Mouse (Mus musculus) kidney, embryonic 16.5 days (tissue): ENCODE results near the gene Gtf3c4. TPM values are rescaled to one million over a fixed set of nuclear protein-coding genes. Genes with fewer than 3 reads are reported as not detected.

Experiments used
- ATAC-seq: fragments of 200-750 bp; cut with Nextera tagmentation; 2 replicates; pipeline ENCODE4 v1.8.0; 2017; ENCODE audit warnings: moderate TSS enrichment; ENCODE audit not compliant: low FRiP score, low TSS enrichment
- H3K27ac ChIP-seq: fragments of 300-500 bp; sonication (generic); 2 replicates; pipeline ENCODE4 v1.5.1; 2014; ENCODE audit warnings: low read length
- H3K27me3 ChIP-seq: fragments of 300-500 bp; sonication (generic); 2 replicates; pipeline ENCODE4 v1.6.1; 2014; ENCODE audit warnings: low read length, control low read depth, mixed read lengths; ENCODE audit not compliant: insufficient read depth
- H3K36me3 ChIP-seq: fragments of 300-500 bp; sonication (generic); 2 replicates; pipeline ENCODE4 v1.6.1; 2014; ENCODE audit warnings: low read length, control low read depth, mixed read lengths; ENCODE audit not compliant: insufficient read depth
- H3K4me1 ChIP-seq: fragments of 300-500 bp; sonication (generic); 2 replicates; pipeline ENCODE4 v1.6.1; 2014; ENCODE audit warnings: low read length, control low read depth, mixed read lengths; ENCODE audit not compliant: insufficient read depth
- H3K4me2 ChIP-seq: fragments of 300-500 bp; sonication (generic); replicated peaks from 2 replicates; pipeline ENCODE4 v1.6.1; 2014; ENCODE audit warnings: low read depth, low read length
- H3K4me3 ChIP-seq: fragments of 300-500 bp; sonication (generic); 2 replicates; pipeline ENCODE4 v1.5.1; 2014; ENCODE audit warnings: mild to moderate bottlenecking, low read length
- H3K9ac ChIP-seq: fragments of 300-500 bp; sonication (generic); replicated peaks from 2 replicates; pipeline ENCODE4 v1.6.1; 2014; ENCODE audit warnings: low read length
- H3K9me3 ChIP-seq: fragments of 300-500 bp; sonication (generic); 2 replicates; pipeline ENCODE4 v1.6.1; 2016; ENCODE audit warnings: low read length, control low read depth
- WGBS: fragments of 180-500 bp; shearing (Covaris S2); extraction: QIAGEN DNeasy Blood & Tissue Kit; methylation state at CpG from one replicate; pipeline ENCODE4 v1.1.7; 2014; 5-methylcytosine and 5-hydroxymethylcytosine counted together
- polyA plus RNA-seq: library from polyadenylated mRNA; unstranded; fragments of >200 nt; fragmentation: Nextera tagmentation; extraction: Ambion mirVana; gene quantifications from 2 replicates; pipeline ENCODE4 v1.2.1, GENCODE M21; 2015

Gene Gtf3c4
- polyA plus RNA-seq, 1 experiment from 2014 or later: 16.0 TPM

DNA sequence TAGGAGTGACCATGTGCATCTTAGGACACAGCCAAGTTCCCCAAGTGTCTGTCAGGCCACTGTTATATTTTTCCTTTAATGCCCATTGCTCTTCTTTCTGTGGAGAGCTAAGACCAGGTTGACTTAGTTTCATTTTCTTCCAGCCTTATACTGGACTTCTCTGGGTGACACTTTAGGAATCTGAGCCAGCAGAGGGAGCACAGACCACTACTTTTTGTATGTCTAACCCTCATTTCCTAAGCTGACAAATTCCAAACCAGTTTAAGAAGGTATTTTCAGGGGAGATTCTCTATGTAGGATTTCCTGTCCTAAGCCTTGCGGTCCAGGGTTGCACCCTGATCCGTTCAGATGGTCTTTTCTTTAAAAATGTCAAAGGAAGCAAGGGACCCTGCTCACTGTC lies 15.6 kb upstream of the Gtf3c4 start:
- no peak overlapping the region for H3K4me2 ChIP-seq
- 97% methylated on average over 2 of the region's 2 CpGs for WGBS
- H3K4me1 ChIP-seq: no peaks in the 10 kb centered on the region
- H3K9me3 ChIP-seq: no peaks in the 10 kb centered on the region
- no peak overlapping the region for H3K27ac ChIP-seq
- H3K27me3 ChIP-seq: no peaks in the 10 kb centered on the region
- H3K36me3 ChIP-seq: peaks cover 32% of the 10 kb centered on the region
- no peak overlapping the region for H3K4me3 ChIP-seq
- no peak for ATAC-seq
- H3K9ac ChIP-seq: no peak overlapping the region

DNA sequence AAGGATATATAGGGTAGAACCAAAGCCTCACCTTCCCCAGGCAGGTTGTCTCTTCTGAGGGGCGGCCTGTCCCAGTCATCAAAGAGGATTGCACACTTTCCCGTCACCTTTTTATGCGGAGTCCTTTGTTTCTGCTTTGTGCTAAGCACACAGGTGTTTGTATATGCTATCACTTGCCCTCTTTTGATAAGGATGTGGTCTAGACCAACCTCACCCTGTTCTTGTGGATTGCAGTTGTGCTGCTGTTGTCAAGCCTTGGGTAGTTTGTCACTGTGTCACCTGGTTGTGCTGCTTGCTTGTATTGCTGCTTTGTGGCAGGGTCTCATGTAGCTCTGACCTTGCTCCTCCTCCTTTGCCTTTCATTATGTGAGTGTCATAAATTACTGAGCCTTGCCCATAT lies 12.4 kb upstream of the Gtf3c4 start:
- Histone ChIP-seq H3K4me1 (no peaks in the 10 kb centered on the region), H3K27me3 (no peaks in the 10 kb centered on the region), H3K27ac (no peak overlapping the region), H3K4me2 (no peak overlapping the region), H3K9me3 (no peaks in the 10 kb centered on the region), H3K36me3 (peaks cover 25% of the 10 kb centered on the region), H3K4me3 (no peak overlapping the region), H3K9ac (no peak overlapping the region)
- 92% methylated on average over 3 of the region's 3 CpGs for WGBS
- ATAC-seq: no peak

DNA sequence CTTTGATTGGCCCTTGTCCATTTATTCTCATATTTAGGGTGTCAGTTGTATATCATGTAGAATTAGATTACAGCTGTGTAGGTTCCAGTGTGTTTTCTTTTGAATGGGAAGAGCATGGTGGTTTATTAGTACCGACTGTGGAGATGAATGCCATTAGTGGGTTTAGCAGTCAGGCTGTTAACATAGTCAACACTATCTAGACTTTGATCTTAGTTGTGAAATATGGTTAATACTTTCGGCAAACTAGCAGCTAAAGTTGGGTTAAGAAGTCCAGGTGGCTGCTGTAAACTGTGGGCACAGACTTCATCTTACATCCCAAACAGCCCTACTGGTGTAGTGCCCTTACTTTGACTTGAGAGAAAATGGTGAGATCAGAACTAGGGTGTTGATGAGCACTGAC lies 8.7 kb upstream of the Gtf3c4 start:
- Histone ChIP-seq H3K4me3 (no peak overlapping the region), H3K4me1 (no peaks in the 10 kb centered on the region), H3K9ac (no peak overlapping the region), H3K9me3 (no peaks in the 10 kb centered on the region), H3K4me2 (no peak overlapping the region), H3K36me3 (peaks cover 36% of the 10 kb centered on the region), H3K27ac (no peak overlapping the region), H3K27me3 (no peaks in the 10 kb centered on the region)
- 85% methylated on average over 2 of the region's 2 CpGs for WGBS
- no peak for ATAC-seq

DNA sequence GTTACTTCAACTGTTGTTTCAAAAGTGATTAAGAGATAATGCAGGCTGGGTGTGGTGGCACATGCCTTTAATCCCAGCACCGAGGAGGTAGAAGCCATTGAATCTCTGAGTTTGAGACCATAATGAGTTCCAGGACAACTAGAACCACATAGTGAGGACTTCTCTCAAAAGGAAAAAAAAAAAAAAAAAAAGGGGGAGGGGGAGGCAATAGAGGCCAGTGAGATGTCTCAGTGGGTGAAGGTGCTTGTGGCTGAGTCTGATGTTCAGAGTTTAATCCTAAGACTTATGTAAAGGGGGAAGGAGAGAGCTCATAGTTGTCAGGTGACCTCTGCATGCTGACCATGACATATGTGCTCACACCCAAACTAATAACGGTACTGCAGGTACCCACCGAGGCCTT lies 1.9 kb upstream of the Gtf3c4 start:
- Histone ChIP-seq H3K4me3 (no peak overlapping the region; the same call in 1 of the 2 replicates), H3K4me1 (peaks cover 30% of the 10 kb centered on the region), H3K9ac (peak overlapping the region; percentile 42; the same call in 1 of the 2 replicates), H3K27me3 (no peaks in the 10 kb centered on the region), H3K9me3 (no peaks in the 10 kb centered on the region), H3K27ac (no peak overlapping the region), H3K4me2 (peak overlapping the region; percentile 74; the same call in 1 of the 2 replicates), H3K36me3 (peaks cover 18% of the 10 kb centered on the region)
- 81% methylated on average over 3 of the region's 3 CpGs for WGBS
- no peak for ATAC-seq

DNA sequence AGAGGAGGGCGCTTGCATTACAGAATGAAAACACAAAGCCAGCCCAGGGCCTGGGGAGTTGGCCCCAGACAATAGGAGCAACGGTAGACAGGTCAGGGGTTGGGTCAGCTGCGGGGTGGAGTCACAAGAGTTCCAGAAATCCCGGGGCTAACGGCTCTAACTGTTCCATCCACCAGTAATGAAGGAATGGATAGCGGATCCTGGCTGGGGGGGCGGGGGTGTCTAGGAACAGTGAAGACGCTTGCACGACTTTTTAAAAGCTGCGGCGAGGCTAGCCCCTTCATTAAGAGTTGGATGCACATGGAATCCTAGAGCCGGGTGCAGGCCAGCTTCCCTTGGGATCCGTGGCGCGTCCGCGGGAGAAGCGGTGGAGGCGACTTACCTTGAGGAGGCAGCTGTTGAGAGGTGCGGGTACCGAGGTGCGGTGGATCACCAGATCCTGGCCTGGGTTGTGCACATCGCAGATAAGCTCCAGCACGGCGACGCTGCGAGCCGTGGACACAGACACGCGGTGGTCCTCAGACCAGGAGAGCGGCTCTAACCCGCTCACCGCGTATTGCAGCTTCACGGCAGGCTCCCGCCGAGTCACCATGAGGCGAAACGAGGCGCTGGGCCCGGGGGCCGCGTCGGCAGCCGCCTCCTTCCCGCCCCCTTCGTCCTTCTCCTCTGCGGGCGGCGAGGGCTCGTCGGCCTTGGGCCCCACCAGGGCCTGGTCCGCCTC lies 499 bp downstream of the Gtf3c4 start:
- Histone ChIP-seq H3K36me3 (peaks cover 4% of the 10 kb centered on the region), H3K9me3 (no peaks in the 10 kb centered on the region), H3K27me3 (no peaks in the 10 kb centered on the region), H3K4me3 (peak overlapping the region; percentile 92), H3K4me1 (peaks cover 33% of the 10 kb centered on the region), H3K27ac (peak overlapping the region; percentile 92), H3K9ac (peak overlapping the region; percentile 93), H3K4me2 (peak overlapping the region; percentile 74)
- no peak; the same call in 1 of the 2 replicates for ATAC-seq
- under 1% methylated on average over 52 of the region's 53 CpGs for WGBS

DNA sequence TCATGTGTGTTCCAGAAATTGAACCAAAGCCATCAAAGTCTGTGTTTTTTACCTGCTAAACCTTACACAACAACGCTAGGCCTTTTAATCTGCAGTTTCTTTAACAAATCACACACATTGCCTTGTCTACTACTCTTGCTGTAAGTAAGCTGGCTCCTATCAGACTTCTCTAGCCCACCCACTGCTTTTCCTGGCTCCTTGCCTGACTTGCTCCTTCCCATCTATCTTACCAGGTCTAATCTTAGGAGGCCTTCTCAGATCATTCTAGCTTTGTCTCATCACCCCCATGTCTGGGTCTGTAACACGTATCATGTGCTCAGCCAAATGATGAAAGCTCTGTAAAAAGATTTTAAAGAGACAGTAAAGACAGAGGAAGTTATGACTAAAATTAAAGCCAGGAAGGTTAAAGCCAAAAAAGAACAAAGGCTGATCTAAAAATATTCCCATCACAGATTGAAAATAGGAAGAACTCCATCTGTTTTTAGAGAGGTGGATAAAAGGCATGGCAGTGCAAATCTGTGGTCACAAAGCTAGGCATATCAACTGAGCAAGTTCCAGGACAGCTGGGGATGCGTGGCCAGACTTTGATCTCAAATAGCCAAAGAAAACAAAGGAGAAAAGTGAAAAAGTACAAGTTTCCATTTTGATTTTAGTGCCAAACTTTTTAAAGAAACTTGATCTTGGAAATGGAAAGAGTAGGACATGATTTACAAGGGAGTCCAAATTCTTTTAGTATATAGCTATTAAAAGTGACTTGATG lies 3.8 kb downstream of the Gtf3c4 start:
- ATAC-seq: no peak
- Histone ChIP-seq H3K27me3 (no peaks in the 10 kb centered on the region), H3K36me3 (peaks cover 33% of the 10 kb centered on the region), H3K27ac (peak overlapping the region; percentile 68), H3K4me2 (peak overlapping the region; percentile 10; the same call in 1 of the 2 replicates), H3K9ac (no peak overlapping the region), H3K4me1 (peaks cover 23% of the 10 kb centered on the region), H3K4me3 (no peak overlapping the region), H3K9me3 (no peaks in the 10 kb centered on the region)
- 43% methylated on average over 3 of the region's 3 CpGs for WGBS

DNA sequence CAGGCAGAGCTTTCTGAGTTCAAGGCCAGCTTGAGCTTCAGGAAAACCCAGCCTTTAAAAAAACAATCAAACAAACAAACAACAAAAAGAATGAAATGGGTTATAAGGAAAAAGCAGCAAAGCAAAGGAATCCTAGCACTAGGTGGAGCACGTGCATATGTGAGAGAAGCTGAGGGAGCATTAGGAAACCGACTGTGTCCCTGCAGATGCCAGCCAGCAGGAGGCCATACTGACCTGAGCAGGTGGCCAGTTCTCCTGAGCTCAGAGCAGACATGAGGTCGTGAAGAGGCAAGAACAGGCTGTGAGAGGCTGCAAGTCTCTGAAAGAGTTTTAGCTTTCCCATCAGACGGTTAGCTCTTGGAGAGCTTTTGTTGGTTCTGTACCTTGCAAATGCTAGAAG lies 10.9 kb downstream of the Gtf3c4 start:
- Histone ChIP-seq H3K4me1 (no peaks in the 10 kb centered on the region), H3K4me2 (no peak overlapping the region), H3K27ac (no peak overlapping the region), H3K27me3 (no peaks in the 10 kb centered on the region), H3K36me3 (peaks cover 76% of the 10 kb centered on the region), H3K4me3 (no peak overlapping the region), H3K9ac (no peak overlapping the region), H3K9me3 (no peaks in the 10 kb centered on the region)
- 44% methylated on average over 4 of the region's 4 CpGs for WGBS
- ATAC-seq: no peak

DNA sequence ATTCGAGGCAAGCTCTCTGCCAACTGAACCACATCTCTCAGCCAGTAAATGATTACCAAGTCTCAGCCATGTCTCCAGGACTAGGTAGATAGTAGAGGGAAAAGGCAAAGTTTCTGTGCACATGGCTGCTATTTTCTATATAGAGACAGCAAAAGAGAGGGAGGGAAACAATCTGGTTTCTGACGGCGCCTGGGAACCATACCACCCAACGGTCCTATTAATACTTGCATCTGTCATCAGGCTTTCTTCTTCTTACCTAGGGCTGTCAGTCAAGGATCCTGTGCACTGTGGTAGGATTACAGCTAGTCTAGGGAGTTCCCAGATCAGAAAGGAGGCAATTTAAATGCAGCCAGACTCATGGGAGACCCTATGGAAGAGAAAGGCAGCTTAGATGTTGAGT lies 21.3 kb downstream of the Gtf3c4 start:
- H3K4me1 ChIP-seq: peaks cover 4% of the 10 kb centered on the region; the same call in 1 of the 2 replicates
- no peak overlapping the region for H3K4me2 ChIP-seq
- no peak overlapping the region for H3K4me3 ChIP-seq
- no peaks in the 10 kb centered on the region for H3K27me3 ChIP-seq
- H3K27ac ChIP-seq: no peak overlapping the region
- H3K9ac ChIP-seq: 0 out of 2 replicates have a peak overlapping the region, but pooled peaks have one; percentile 16
- WGBS: 73% methylated on average over 4 of the region's 4 CpGs
- H3K9me3 ChIP-seq: no peaks in the 10 kb centered on the region
- 0 out of 2 replicates have a peak, but pooled peaks have one; percentile 69 for ATAC-seq
- no peaks in the 10 kb centered on the region; the same call in 1 of the 2 replicates for H3K36me3 ChIP-seq

DNA sequence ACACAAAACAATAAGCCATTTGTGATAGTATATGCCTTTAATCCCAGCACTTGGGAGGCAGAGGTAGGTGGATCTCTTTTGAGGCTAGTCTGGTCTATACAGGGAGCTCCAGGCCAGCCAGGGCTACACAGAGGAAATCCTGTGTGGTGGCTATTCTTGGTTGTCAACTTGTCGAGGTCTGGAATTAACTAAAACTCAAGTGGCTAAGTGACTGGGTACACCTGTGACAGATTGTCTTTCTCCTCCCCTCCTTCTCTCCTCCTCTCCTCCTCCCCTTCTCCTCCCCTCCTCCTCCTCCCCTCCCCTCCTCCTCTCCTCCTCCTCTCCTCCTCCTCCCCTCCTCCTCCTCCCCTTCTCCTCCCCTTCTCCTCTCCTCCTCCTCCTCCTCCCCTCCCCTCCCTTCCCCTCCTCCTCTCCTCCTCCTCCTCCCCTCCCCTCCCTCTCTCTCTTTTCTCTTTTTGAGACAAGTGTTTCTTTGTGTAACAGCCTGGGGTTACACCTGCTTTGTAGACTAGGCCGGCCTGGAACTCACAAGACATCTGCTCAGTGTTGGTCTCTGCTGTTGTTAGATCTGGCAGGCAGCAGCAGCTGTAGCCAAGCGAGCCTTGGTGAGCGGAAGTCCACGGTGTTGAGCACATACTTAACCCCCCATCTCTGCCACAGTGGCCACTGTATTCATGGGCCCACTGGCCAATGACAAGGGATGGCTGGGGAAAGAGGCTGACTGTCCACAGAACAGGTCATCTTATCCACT lies 29.7 kb downstream of the Gtf3c4 start:
- Histone ChIP-seq H3K4me1 (no peaks in the 10 kb centered on the region), H3K9me3 (no peaks in the 10 kb centered on the region), H3K9ac (no peak overlapping the region), H3K4me3 (no peak overlapping the region), H3K27me3 (no peaks in the 10 kb centered on the region), H3K27ac (no peak overlapping the region), H3K4me2 (no peak overlapping the region), H3K36me3 (no peaks in the 10 kb centered on the region)
- no peak for ATAC-seq
- WGBS: 53% methylated on average over 5 of the region's 5 CpGs
